Mouse (Mus musculus) layer of hippocampus, postnatal 10 days (tissue): ENCODE measurements at regions not wholly inside any gene's neighbourhood (a gene's known extent, or its start where the extent isn't known, plus 50 kb on each side); places are given as distances from the start of the nearest gene placed in this dataset.

ENCODE experiments used
- DNase-seq, 2 experiments: peaks; one replicate each; pipeline ENCODE4 v3.0.0; 2021; ENCODE audit warnings: low spot score in 2 of 2

DNA sequence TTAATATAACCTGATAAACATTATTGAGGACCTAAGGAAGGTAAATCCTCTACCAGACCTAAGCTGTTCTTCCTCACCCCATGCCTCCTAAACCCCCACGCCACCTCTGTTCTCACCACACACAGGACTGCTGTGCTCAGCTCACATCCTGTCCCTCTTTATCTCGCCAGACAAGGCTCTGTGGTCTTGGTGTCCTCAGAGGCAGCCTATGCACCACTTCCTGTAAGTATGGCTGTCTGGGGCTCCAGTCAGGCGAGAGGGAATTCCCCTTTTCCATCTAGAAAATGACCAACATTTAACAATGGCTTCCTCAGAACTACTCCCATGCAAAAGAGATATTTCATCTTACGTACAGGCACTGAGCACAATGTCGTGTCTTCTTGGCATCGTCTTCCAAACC lies 86.2 kb upstream of the Dhrs4 start:
- no peak for DNase-seq

DNA sequence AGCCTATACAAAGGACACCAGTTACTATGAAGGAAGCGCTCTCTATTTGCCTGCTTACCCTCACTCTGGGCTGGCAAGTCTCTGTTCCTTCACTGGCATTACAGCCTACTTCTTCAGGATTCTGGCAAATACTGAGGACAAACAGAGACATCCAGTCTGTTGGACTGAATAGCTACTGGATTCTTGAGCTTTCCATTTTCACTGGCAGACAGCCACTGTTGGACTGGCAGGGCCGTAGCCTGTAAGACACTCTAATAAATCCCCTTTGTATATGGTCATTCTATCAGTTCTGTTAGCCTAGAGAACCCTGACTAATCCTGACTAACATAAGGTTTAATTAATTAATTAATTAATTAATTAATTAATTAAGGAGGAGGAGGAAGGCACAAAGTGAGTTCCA lies 72.4 kb upstream of the Dhrs4 start:
- DNase-seq: peak in 1 of 2 experiments; percentile 24
